Mouse (Mus musculus) thymus, adult 2 months (tissue): Measurements from ENCODE around the gene Fer1l4. TPM values are rescaled to one million over a fixed set of nuclear protein-coding genes. Genes with fewer than 3 reads are reported as not detected.

Experiments
- DNase-seq: peaks from one replicate; pipeline ENCODE4 v3.0.0; 2021
- H3K27ac ChIP-seq: fragments of 200-500 bp; 2 replicates; pipeline ENCODE4 v1.5.1; 2012; ENCODE audit warnings: low read length, control low read depth; ENCODE audit not compliant: control insufficient read depth, insufficient read depth
- H3K27me3 ChIP-seq: fragments of 200-500 bp; 2 replicates; pipeline ENCODE4 v1.6.1; 2012; ENCODE audit warnings: mild to moderate bottlenecking, low read length, moderate library complexity, mixed read lengths; ENCODE audit not compliant: control insufficient read depth, insufficient read depth
- H3K36me3 ChIP-seq: fragments of 200-500 bp; 2 replicates; pipeline ENCODE4 v1.6.1; 2012; ENCODE audit warnings: mild to moderate bottlenecking, low read length, moderate library complexity; ENCODE audit not compliant: control insufficient read depth, insufficient read depth
- H3K4me1 ChIP-seq: fragments of 200-500 bp; replicated peaks from 2 replicates; pipeline ENCODE4 v1.6.1; 2012; ENCODE audit warnings: low read length; ENCODE audit not compliant: control insufficient read depth, insufficient read depth
- H3K4me3 ChIP-seq: fragments of 200-500 bp; 2 replicates; pipeline ENCODE4 v1.5.1; 2012; ENCODE audit warnings: mild to moderate bottlenecking, low read length, control low read depth, moderate library complexity; ENCODE audit not compliant: control insufficient read depth, insufficient read depth
- CTCF ChIP-seq: fragments of 200-500 bp; IDR thresholded peaks from 2 replicates; pipeline ENCODE4 v1.5.1; 2012; ENCODE audit warnings: mild to moderate bottlenecking, control low read depth, low read length, moderate library complexity, borderline replicate concordance; ENCODE audit not compliant: control insufficient read depth, poor library complexity, insufficient read depth; ENCODE audit errors: extremely low read depth
- POLR2A ChIP-seq: fragments of 200-500 bp; IDR thresholded peaks from 2 replicates; pipeline ENCODE4 v1.6.1; 2012; ENCODE audit warnings: mild to moderate bottlenecking, low read length, control low read depth, moderate library complexity; ENCODE audit not compliant: control insufficient read depth, poor library complexity, insufficient read depth; ENCODE audit errors: extremely low read depth
- WGBS: fragments of 180-500 bp; shearing (Covaris S2); methylation state at CpG from one replicate; pipeline ENCODE4 v1.1.7; 2018; 5-methylcytosine and 5-hydroxymethylcytosine counted together
- polyA plus RNA-seq: library from polyadenylated mRNA; depleted of rRNA; stranded (reverse); fragments of >200 nt; gene quantifications from 2 replicates; pipeline ENCODE4 v1.2.3, GENCODE M21; 2012; rRNA removed

The Fer1l4 gene
- polyA plus RNA-seq, 1 experiment = 0.22 TPM

DNA sequence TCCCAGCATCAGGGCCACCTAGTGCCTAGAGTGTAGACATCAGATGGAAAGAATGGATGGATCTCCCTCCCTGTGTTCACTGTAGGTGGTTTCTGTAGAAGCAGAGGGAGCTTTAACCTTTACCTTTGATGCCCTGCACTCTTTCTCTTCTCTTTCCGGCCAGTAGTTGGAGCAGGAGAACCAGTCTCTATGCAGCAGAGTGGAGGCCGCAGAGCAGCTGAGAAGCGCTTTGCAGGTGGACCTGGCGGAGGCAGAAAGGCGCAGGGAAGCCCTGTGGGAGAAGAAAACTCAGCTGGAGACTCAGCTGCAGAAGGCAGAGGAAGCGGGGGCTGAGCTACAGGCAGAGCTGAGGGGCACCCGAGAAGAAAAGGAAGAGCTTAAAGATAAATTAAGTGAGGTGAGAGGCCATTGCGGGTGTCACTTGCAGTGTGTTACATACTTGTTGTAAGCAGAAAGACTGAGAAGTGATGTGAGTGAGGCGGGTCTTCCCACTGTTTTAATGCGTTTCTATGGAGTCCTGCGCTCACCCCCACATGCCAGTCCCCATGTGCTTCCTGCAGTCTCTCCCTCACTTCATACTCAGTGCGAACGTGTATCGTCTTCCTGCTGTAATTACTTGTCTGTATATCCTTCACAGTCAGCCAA, 78.5 kb downstream of the Fer1l4 start:
- peaks cover 24% of the 10 kb centered on the region for H3K36me3 ChIP-seq

GRCm38 (mm10) chr2:155973348-155973747, 79.4 kb downstream of the Fer1l4 start:
- no peak for TF ChIP-seq CTCF
- TF ChIP-seq POLR2A = no peak
- peaks cover 24% of the 10 kb centered on the region for H3K4me1 ChIP-seq
- no peaks in the 10 kb centered on the region for H3K27me3 ChIP-seq
- H3K36me3 ChIP-seq = peaks cover 31% of the 10 kb centered on the region
- no peak overlapping the region for H3K27ac ChIP-seq
- 95% methylated on average over 6 of the region's 6 CpGs for WGBS
- no peak overlapping the region for H3K4me3 ChIP-seq
- no peak for DNase-seq

More for the DNA sequence above, 78.5 kb downstream of the Fer1l4 start:
- H3K4me3 ChIP-seq = peak overlapping the region; percentile 1; the same call in 1 of the 2 replicates
- WGBS = 66% methylated on average over 14 of the region's 14 CpGs
- H3K4me1 ChIP-seq = peaks cover 28% of the 10 kb centered on the region
- peak overlapping the region; percentile 82 for H3K27ac ChIP-seq
- TF ChIP-seq POLR2A (no peak), CTCF (peak; percentile 60; the same call in 1 of the 2 replicates)
- no peaks in the 10 kb centered on the region for H3K27me3 ChIP-seq
- DNase-seq = peak; percentile 68

Other genes with a start within 250 kb of the Fer1l4 start
- gene BC029722, start 233.5 kb downstream of the Fer1l4 start, polyA plus RNA-seq = 37.5 and 40.3 TPM in 2 replicates
- gene Eif6, start 226.0 kb downstream of the Fer1l4 start, polyA plus RNA-seq = 169 and 174 TPM in 2 replicates
- gene Fam83c, start 218.1 kb downstream of the Fer1l4 start, polyA plus RNA-seq = 0.08 and 0.14 TPM in 2 replicates
- gene Uqcc1, start 122.6 kb downstream of the Fer1l4 start, polyA plus RNA-seq = 26.5 and 30.0 TPM in 2 replicates
- not detected in 2 replicates for gene Gm15557, start 112.2 kb downstream of the Fer1l4 start, polyA plus RNA-seq
- 0.23 and 0.31 TPM in 2 replicates for gene Gdf5, start 107.6 kb downstream of the Fer1l4 start, polyA plus RNA-seq
- 31.6 and 36.7 TPM in 2 replicates for gene Cep250, start 96.5 kb downstream of the Fer1l4 start, polyA plus RNA-seq
- 3.8 and 4.2 TPM in 2 replicates for gene 6430550D23Rik, start 45.0 kb downstream of the Fer1l4 start, polyA plus RNA-seq
- 273 and 293 TPM in 2 replicates for gene Ergic3, start 44.9 kb downstream of the Fer1l4 start, polyA plus RNA-seq
- 2.8 and 3.8 TPM in 2 replicates for gene Spag4, start 12.2 kb upstream of the Fer1l4 start, polyA plus RNA-seq
- gene Cpne1, start 59.0 kb upstream of the Fer1l4 start, polyA plus RNA-seq = 237 and 273 TPM in 2 replicates
- 67.2 and 72.4 TPM in 2 replicates for gene Rbm12, start 59.0 kb upstream of the Fer1l4 start, polyA plus RNA-seq
- 7.1 and 7.5 TPM in 2 replicates for gene Gm28036, start 74.1 kb upstream of the Fer1l4 start, polyA plus RNA-seq
- 214 and 241 TPM in 2 replicates for gene Romo1, start 91.1 kb upstream of the Fer1l4 start, polyA plus RNA-seq
- gene Nfs1, start 91.2 kb upstream of the Fer1l4 start, polyA plus RNA-seq = 52.7 and 53.8 TPM in 2 replicates
- 145 and 182 TPM in 2 replicates for gene Rbm39, start 127.3 kb upstream of the Fer1l4 start, polyA plus RNA-seq
- 23.1 and 25.2 TPM in 2 replicates for gene Phf20, start 143.5 kb upstream of the Fer1l4 start, polyA plus RNA-seq